Mouse (Mus musculus): ENCODE results near the gene Cenpx. TPM values are rescaled to one million over a fixed set of nuclear protein-coding genes. Genes with fewer than 3 reads are reported as not detected.

Cenpx gene
- polyA plus RNA-seq, 1 experiment from 2014 or later, result 127 TPM

DNA sequence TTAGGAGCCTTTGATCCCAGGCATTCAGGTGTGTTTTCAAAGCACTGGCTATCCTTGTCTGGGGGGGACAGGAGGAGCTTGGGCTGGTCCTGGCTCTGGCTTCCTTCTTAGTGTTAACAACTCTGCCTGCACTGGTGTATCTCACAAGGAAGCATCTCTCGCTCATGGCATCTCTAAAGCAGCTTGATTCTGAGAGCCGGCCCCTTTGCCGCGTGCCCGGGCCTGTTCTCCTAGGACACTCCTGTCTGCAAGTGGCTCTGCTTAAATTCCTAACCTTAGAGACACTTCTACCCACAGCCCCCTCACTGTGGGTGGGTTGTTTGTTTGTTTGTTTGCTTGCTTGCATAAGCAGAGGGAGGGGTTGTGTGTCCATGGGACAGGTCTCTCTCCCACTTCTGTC is 5.6 kb downstream of the Cenpx start:
- Histone ChIP-seq H3K36me3 (ENCODE audit: poor library complexity, severe bottlenecking) (peaks cover 56% of the 10 kb centered on the region), H3K4me3 (no peak overlapping the region), H3K27me3 (no peaks in the 10 kb centered on the region), H3K4me1 (peaks cover 44% of the 10 kb centered on the region), H3K4me2 (no peak overlapping the region), H3K27ac (no peak overlapping the region), H3K9ac (0 out of 2 replicates have a peak overlapping the region, but pooled peaks have one; percentile 16), H3K9me3 (replicated peaks) (no peaks in the 10 kb centered on the region)
- 46% methylated on average over 5 of the region's 5 CpGs for WGBS
- no peak for ATAC-seq

DNA sequence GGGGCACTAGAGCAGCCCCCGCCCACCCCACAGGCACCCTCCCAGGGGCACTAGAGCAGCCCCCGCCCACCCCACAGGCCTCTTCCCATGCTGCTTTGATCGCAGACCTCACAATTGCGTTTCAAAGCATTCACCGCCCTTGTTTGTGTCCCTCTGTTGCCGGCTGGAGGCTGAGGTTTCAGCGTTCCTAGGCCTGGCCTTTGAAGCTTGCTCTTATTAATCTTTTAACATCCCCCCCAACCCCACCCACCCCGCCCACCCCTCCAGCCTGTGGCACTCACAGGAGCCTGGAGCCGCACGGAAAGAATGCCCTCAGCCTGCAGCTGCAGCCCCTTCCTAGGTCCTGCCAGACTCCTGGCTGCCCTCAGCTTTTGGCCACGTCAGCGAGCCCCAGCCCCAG is 6.3 kb downstream of the Cenpx start:
- Histone ChIP-seq H3K27ac (no peak overlapping the region), H3K4me1 (peaks cover 36% of the 10 kb centered on the region), H3K4me2 (no peak overlapping the region), H3K9me3 (replicated peaks) (no peaks in the 10 kb centered on the region), H3K9ac (no peak overlapping the region), H3K27me3 (no peaks in the 10 kb centered on the region), H3K36me3 (ENCODE audit: poor library complexity, severe bottlenecking) (peaks cover 62% of the 10 kb centered on the region), H3K4me3 (no peak overlapping the region)
- ATAC-seq, result no peak
- WGBS, result under 1% methylated on average over 10 of the region's 12 CpGs

DNA sequence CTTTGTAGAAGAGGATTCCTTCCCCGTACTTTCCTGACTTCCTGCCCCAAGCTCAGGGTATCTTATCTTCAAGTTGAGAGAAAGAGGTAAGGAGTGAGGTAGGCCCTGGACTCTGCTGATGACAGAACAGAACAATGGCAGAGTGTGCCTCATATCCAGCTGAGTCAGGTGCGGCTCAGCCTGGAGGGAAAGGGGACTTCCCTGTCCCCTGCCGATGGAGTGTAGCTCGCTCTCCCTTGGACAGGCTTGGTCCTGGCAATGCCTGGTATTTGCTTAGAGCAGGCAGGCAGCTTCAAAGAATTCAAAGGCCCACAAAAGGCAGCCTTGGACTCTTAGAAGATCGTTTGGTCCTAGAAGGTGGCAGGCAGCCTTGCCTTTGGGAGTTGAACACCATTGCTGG is 7.4 kb downstream of the Cenpx start:
- no peak overlapping the region for H3K4me3 ChIP-seq
- no peak overlapping the region for H3K4me2 ChIP-seq
- no peak overlapping the region for H3K27ac ChIP-seq
- H3K9me3 ChIP-seq (replicated peaks), result no peaks in the 10 kb centered on the region
- H3K4me1 ChIP-seq, result peaks cover 35% of the 10 kb centered on the region
- no peaks in the 10 kb centered on the region for H3K27me3 ChIP-seq
- H3K9ac ChIP-seq, result no peak overlapping the region
- ATAC-seq, result no peak
- H3K36me3 ChIP-seq (ENCODE audit: poor library complexity, severe bottlenecking), result peaks cover 65% of the 10 kb centered on the region
- 64% methylated on average over 5 of the region's 5 CpGs for WGBS

DNA sequence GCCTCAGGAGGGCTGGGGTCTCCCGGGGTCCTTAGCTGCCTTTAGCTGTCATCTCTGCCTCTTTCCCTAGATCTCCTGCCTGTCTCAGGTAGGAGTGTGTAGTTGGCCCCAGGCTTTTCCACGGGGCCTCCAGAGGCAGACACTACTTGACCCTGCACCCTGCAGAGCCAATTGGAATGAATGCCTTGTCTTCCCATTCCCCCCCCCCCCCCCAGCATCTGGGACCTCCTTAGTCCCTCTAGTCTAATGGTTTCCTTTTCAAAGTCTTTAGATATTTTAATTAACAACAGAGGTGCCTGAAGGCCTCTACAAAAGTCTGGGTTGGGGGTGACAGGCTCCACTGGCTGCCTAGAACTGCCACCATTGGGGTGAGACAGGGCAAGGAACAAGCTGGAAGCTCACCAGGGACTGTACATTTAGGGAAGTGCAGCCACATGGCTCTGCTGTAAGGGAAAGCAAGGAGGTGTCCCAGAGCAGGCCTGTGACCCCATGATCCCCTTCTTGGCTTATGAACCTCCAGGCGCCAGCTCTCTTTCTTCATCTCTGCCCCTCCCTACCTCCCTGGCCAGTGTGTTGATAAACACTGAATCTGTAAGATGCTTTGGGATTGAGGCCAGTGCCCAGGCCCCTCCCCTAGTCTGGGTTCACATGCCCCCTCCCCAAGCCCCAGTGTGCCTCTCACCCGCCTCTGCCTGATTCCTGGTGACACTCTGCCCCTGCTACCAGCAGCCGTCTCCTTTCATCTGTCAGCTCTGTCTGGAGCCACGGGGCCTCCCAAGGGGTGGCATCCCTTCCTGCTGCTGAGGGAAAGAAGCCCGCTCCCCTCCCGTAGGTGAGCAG is 8.8 kb downstream of the Cenpx start:
- H3K4me2 ChIP-seq, result no peak overlapping the region
- H3K9ac ChIP-seq, result peak overlapping the region; percentile 45
- 24% methylated on average over 8 of the region's 8 CpGs for WGBS
- peak overlapping the region; percentile 16; the same call in 1 of the 2 replicates for H3K27ac ChIP-seq
- H3K9me3 ChIP-seq (replicated peaks), result no peaks in the 10 kb centered on the region
- H3K27me3 ChIP-seq, result no peaks in the 10 kb centered on the region
- peaks cover 64% of the 10 kb centered on the region for H3K36me3 ChIP-seq (ENCODE audit: poor library complexity, severe bottlenecking)
- ATAC-seq, result no peak
- no peak overlapping the region for H3K4me3 ChIP-seq
- peaks cover 35% of the 10 kb centered on the region for H3K4me1 ChIP-seq

DNA sequence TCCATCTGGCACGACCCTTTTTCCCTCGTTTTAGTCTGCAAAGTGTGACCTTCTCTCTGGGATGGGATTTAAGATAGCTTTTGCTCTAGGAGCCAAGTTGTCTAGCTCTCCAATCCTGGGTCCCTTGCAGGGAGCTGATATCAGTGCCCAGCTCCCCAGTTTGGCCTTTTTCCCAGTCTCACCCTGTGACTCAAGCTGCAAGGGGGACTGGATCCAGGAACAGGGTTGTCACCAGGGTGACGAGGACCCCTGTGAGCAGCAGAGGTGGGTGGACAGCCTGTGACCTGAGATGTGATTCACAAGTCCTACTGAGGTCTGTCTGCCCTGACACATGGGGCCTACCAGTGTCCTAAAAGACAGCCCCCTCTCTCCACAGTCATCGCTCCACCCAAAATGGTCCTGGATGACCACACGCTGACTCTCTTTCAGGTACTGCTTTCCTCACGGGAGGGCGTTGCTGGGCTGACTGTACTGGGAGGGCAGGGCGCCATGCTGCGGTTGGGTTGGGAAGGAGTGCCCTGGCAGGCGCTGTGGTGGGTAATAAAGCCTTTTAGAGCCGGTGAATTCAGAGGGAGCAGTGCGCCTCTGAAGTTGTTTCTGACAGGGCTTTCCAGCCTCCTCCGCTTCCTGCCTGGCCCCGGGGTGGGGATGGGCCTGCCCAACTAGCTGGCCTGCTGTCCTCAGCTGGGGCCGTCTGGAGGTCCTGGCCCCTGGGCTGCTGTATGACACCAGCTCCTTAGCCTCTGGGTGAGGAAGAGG is 9.7 kb downstream of the Cenpx start:
- Histone ChIP-seq H3K4me2 (no peak overlapping the region), H3K27me3 (no peaks in the 10 kb centered on the region), H3K9ac (peak overlapping the region; percentile 45), H3K27ac (peak overlapping the region; percentile 7; the same call in 1 of the 2 replicates), H3K4me3 (no peak overlapping the region), H3K9me3 (replicated peaks) (no peaks in the 10 kb centered on the region), H3K4me1 (peaks cover 35% of the 10 kb centered on the region), H3K36me3 (ENCODE audit: poor library complexity, severe bottlenecking) (peaks cover 64% of the 10 kb centered on the region)
- no peak for ATAC-seq
- WGBS, result 42% methylated on average over 15 of the region's 15 CpGs

DNA sequence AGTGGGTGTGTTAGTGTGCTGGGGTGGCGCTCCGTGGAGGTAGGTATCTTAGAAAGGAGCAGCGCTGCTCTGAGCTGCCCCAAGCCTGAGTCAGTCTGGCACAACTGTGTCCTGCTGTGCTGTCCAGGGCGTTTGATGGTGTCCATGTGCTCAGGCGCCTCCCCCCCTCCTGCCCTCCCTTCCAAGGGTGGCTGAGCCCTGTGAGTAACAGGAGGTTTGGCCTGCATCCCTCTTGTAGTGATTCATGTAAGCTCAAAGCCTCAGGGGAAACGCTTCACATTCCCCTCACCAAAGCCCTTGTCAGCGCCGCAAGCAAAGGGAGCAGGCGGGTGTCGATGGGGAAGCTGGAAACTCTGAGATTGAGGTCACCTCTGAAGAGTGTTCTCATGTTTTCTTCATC is 15.8 kb downstream of the Cenpx start:
- H3K27ac ChIP-seq, result no peak overlapping the region; the same call in 1 of the 2 replicates
- H3K27me3 ChIP-seq, result no peaks in the 10 kb centered on the region
- H3K9me3 ChIP-seq (replicated peaks), result 0 out of 2 replicates have a peak, but pooled peaks cover 3% of the 10 kb centered on the region
- no peak for ATAC-seq
- H3K4me2 ChIP-seq, result no peak overlapping the region
- WGBS, result 73% methylated on average over 10 of the region's 10 CpGs
- H3K9ac ChIP-seq, result no peak overlapping the region
- no peak overlapping the region for H3K4me3 ChIP-seq
- peaks cover 13% of the 10 kb centered on the region for H3K4me1 ChIP-seq
- H3K36me3 ChIP-seq (ENCODE audit: poor library complexity, severe bottlenecking), result peaks cover 90% of the 10 kb centered on the region

DNA sequence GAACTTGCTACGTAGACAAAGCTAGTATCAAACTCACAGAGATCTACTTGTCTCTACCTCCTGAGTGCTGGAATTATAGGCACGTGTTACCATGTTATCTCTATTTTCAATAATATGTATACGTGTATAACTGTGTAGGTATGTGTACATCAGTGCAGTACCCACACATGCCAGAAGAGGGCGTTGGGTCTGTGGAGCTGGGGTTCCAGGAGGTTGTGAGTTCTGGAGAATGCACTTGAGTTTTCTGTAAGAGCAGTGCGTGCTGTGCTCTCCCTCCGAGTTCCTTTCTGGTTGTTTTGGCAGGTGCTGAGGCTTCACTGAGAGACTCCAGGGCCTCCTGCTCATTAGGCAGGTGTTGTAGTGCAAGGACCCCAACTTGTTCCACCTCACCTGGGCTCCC is 17.0 kb downstream of the Cenpx start:
- no peaks in the 10 kb centered on the region for H3K27me3 ChIP-seq
- H3K4me2 ChIP-seq, result no peak overlapping the region
- no peak overlapping the region for H3K4me3 ChIP-seq
- H3K4me1 ChIP-seq, result peaks cover 13% of the 10 kb centered on the region
- H3K27ac ChIP-seq, result no peak overlapping the region
- ATAC-seq, result no peak
- no peak overlapping the region for H3K9ac ChIP-seq
- peaks cover 83% of the 10 kb centered on the region for H3K36me3 ChIP-seq (ENCODE audit: poor library complexity, severe bottlenecking)
- H3K9me3 ChIP-seq (replicated peaks), result 0 out of 2 replicates have a peak, but pooled peaks cover 3% of the 10 kb centered on the region
- WGBS, result 92% methylated on average over 6 of the region's 6 CpGs

DNA sequence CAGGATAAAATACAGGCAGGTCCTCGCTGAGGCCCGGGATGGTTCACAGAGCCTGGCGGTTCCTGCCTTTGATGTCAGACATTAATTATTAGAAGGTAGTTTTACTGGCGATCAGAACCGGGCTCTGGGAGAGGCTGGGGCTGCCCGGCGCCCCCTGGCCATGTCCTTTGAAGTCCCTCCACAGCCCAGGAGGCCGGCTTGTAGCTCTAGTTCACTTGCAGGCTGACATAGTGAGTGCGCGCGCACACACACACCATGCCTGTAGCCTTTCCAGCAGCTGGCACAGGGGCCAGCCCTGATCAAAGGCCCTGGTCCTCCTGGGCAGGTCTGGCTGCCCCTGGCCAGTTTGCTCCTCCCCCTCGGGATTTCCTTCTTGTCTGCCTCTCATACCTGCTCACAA is 17.9 kb downstream of the Cenpx start:
- Histone ChIP-seq H3K4me1 (peaks cover 13% of the 10 kb centered on the region), H3K27ac (no peak overlapping the region; the same call in 1 of the 2 replicates), H3K9me3 (replicated peaks) (0 out of 2 replicates have a peak, but pooled peaks cover 3% of the 10 kb centered on the region), H3K36me3 (ENCODE audit: poor library complexity, severe bottlenecking) (peaks cover 76% of the 10 kb centered on the region), H3K27me3 (no peaks in the 10 kb centered on the region), H3K4me2 (no peak overlapping the region), H3K4me3 (no peak overlapping the region), H3K9ac (no peak overlapping the region; the same call in 1 of the 2 replicates)
- WGBS, result 51% methylated on average over 12 of the region's 12 CpGs
- no peak for ATAC-seq

DNA sequence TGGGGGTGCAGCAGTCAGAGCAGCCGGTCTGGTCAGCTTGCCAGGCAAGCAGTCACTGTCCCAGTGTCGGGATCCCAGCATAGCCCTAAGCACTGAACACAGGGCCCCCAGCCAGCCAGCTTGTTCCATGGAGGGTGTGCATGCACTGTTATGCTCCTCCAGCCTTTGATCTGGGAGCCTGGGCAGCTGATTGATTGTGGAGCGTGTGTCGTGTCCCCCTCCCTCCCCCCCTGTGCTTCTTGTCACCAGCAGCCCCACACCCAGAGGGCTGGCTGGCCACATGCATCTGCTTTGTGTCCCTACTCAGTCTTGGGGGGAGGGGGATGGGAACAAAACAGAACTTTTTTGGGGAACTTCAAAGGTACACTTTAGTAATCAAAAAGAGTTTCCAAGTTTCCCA is 18.4 kb downstream of the Cenpx start:
- H3K9me3 ChIP-seq (replicated peaks), result 0 out of 2 replicates have a peak, but pooled peaks cover 3% of the 10 kb centered on the region
- no peak overlapping the region for H3K4me3 ChIP-seq
- H3K27me3 ChIP-seq, result no peaks in the 10 kb centered on the region
- WGBS, result 41% methylated on average over 4 of the region's 4 CpGs
- H3K27ac ChIP-seq, result peak overlapping the region; percentile 25; the same call in 1 of the 2 replicates
- ATAC-seq, result 0 out of 2 replicates have a peak, but pooled peaks have one; percentile 33
- H3K4me2 ChIP-seq, result no peak overlapping the region
- H3K36me3 ChIP-seq (ENCODE audit: poor library complexity, severe bottlenecking), result peaks cover 77% of the 10 kb centered on the region
- peaks cover 13% of the 10 kb centered on the region for H3K4me1 ChIP-seq
- no peak overlapping the region for H3K9ac ChIP-seq

DNA sequence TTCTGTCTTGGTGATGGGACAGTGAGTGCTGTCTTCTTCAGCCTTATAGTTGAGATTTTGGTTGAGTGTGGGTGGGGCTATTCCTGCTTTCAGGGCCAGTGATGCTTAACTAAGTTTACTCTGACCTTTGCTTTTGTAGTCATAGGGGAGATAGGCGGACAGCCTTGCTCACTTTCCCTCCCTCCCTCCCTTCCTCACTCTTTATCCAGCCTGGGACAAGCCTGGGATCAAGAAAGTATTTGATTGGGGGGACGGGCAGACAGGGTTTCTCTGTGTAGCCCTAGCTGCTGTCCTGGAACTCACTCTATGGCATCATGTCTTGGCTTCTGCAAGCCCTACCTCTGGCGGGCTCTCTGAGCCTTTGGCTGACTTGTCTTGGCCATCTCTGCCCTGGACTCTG is 20.1 kb downstream of the Cenpx start:
- H3K36me3 ChIP-seq (ENCODE audit: poor library complexity, severe bottlenecking), result peaks cover 77% of the 10 kb centered on the region
- 76% methylated on average over 3 of the region's 3 CpGs for WGBS
- H3K4me3 ChIP-seq, result no peak overlapping the region
- no peak for ATAC-seq
- no peak overlapping the region for H3K9ac ChIP-seq
- H3K4me1 ChIP-seq, result peaks cover 13% of the 10 kb centered on the region
- 0 out of 2 replicates have a peak, but pooled peaks cover 3% of the 10 kb centered on the region for H3K9me3 ChIP-seq (replicated peaks)
- no peaks in the 10 kb centered on the region for H3K27me3 ChIP-seq
- no peak overlapping the region for H3K27ac ChIP-seq
- H3K4me2 ChIP-seq, result no peak overlapping the region

DNA sequence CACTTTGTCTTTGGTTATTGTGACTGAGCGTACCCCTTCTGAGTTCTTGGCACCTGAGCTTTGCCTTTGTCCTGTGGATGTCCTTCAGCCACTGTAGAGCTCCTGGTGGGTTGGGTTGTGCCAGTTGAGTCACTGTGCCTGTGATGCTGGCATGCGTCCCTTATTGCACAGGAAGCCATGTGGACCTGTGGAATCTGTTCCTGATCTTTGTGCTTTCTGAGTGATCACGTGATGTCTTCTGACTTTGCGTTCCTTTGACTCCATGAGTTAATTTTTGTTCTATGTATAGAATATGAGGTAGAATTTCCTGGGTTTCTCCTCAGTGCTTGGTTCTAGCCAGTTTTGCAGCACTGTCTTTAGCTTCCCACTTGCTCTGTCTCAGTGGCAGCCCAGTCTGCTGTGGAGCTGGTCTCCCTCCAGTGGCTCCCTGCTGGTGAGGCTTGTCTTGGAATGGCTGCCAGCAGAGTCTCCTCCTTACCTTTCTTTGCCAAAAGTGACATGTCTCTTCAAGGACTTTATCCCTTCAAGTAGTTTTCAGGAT is 21.0 kb downstream of the Cenpx start:
- no peak for ATAC-seq
- no peaks in the 10 kb centered on the region for H3K27me3 ChIP-seq
- H3K9ac ChIP-seq, result no peak overlapping the region
- 0 out of 2 replicates have a peak, but pooled peaks cover 3% of the 10 kb centered on the region for H3K9me3 ChIP-seq (replicated peaks)
- H3K4me2 ChIP-seq, result no peak overlapping the region
- no peak overlapping the region for H3K4me3 ChIP-seq
- whole genome bisulfite sequencing, result 91% methylated on average over 4 of the region's 4 CpGs
- H3K4me1 ChIP-seq, result peaks cover 13% of the 10 kb centered on the region
- H3K36me3 ChIP-seq (ENCODE audit: poor library complexity, severe bottlenecking), result peaks cover 77% of the 10 kb centered on the region
- no peak overlapping the region for H3K27ac ChIP-seq

DNA sequence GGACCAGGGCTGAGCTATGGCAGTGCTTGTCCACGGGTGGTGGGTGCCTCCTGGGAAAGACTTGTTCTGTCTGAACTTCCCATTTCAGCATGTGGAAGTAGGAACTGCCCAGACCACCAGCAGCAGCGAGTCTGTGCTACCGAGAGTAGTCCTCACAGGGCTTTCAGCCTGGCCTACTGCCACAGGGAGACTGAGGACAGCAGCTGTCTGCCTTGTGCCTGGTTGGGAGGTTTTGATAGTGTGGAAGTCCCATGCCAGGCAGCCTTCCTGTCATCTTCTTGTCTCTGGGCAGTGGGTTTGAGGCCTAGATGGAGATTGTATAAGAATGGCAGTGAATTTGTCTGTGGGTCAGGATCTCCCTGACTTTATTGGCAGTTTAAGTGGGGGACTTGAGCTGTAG is 24.2 kb downstream of the Cenpx start:
- ATAC-seq, result no peak
- H3K36me3 ChIP-seq (ENCODE audit: poor library complexity, severe bottlenecking), result peaks cover 67% of the 10 kb centered on the region
- H3K4me2 ChIP-seq, result no peak overlapping the region

More for the DNA sequence above, 24.2 kb downstream of the Cenpx start:
- no peaks in the 10 kb centered on the region for H3K9me3 ChIP-seq (replicated peaks)
- WGBS, result 89% methylated on average over 3 of the region's 3 CpGs
- no peak overlapping the region for H3K27ac ChIP-seq
- no peaks in the 10 kb centered on the region for H3K4me1 ChIP-seq
- no peak overlapping the region for H3K9ac ChIP-seq
- H3K4me3 ChIP-seq, result no peak overlapping the region
- no peaks in the 10 kb centered on the region for H3K27me3 ChIP-seq

All from forebrain, embryonic 13.5 days (tissue).